Mouse (Mus musculus): ENCODE data around the gene Ppm1b. TPM values are rescaled to one million over a fixed set of nuclear protein-coding genes. Genes with fewer than 3 reads are reported as not detected.

Gene Ppm1b
- 163 TPM for polyA plus RNA-seq (2014; fragmentation: Illumina TruSeq; extraction: RNeasy Lipid Tissue Mini Kit (QIAGEN cat#74804); ENCODE audit: low read depth, low replicate concordance)

GRCm38 (mm10) chr17:84956441-84956840 lies at the start of gene Ppm1b:
Gene Ppm1b, plus strand, starts transcription at chr17:84956741.

GRCm38 (mm10) chr17:85028093-85028739 lies 71.7 kb downstream of the Ppm1b start, which contains the start of gene Slc3a1:
Gene Slc3a1, plus strand, starts transcription at chr17:85028376.

Other genes starting within 250 kb of the Ppm1b start
- 32.2 TPM for gene Lrpprc, start 166.0 kb upstream of the Ppm1b start, polyA plus RNA-seq (2014; fragmentation: Illumina TruSeq; extraction: RNeasy Lipid Tissue Mini Kit (QIAGEN cat#74804); ENCODE audit: low read depth, low replicate concordance)
- 15.2 TPM for gene Slc3a1, start 71.6 kb downstream of the Ppm1b start, polyA plus RNA-seq (2014; fragmentation: Illumina TruSeq; extraction: RNeasy Lipid Tissue Mini Kit (QIAGEN cat#74804); ENCODE audit: low read depth, low replicate concordance)
- 67.2 TPM for gene Prepl, start 133.5 kb downstream of the Ppm1b start, polyA plus RNA-seq (2014; fragmentation: Illumina TruSeq; extraction: RNeasy Lipid Tissue Mini Kit (QIAGEN cat#74804); ENCODE audit: low read depth, low replicate concordance)
- gene Camkmt, start 133.8 kb downstream of the Ppm1b start, polyA plus RNA-seq (2014; fragmentation: Illumina TruSeq; extraction: RNeasy Lipid Tissue Mini Kit (QIAGEN cat#74804); ENCODE audit: low read depth, low replicate concordance): 16.0 TPM

All from sigmoid colon, adult 10 weeks (tissue).